Mouse (Mus musculus) hindbrain, postnatal 0 days (tissue): Measurements from ENCODE around the gene Tmem88. TPM values are rescaled to one million over a fixed set of nuclear protein-coding genes. Genes with fewer than 3 reads are reported as not detected.

Experiments used
- ATAC-seq: fragments of 200-750 bp; cut with Nextera tagmentation; 2 replicates; pipeline ENCODE4 v1.8.0; 2017; ENCODE audit warnings: mild to moderate bottlenecking, moderate TSS enrichment, moderate library complexity
- DNase-seq: peaks from one replicate; pipeline ENCODE4 v3.0.0-alpha.2; 2015; ENCODE audit warnings: low spot score
- H3K27ac ChIP-seq: fragments of 300-500 bp; sonication (generic); 2 replicates; pipeline ENCODE4 v1.5.1; 2014; ENCODE audit warnings: mild to moderate bottlenecking
- H3K27me3 ChIP-seq: fragments of 300-500 bp; sonication (generic); 2 replicates; pipeline ENCODE4 v1.6.1; 2014; ENCODE audit warnings: low read length, mixed read lengths; ENCODE audit not compliant: insufficient read depth
- H3K36me3 ChIP-seq: fragments of 300-500 bp; sonication (generic); 2 replicates; pipeline ENCODE4 v1.6.1; 2014; ENCODE audit warnings: low read length, mixed read lengths; ENCODE audit not compliant: insufficient read depth
- H3K4me1 ChIP-seq: fragments of 300-500 bp; sonication (generic); 2 replicates; pipeline ENCODE4 v1.6.1; 2014; ENCODE audit warnings: antibody characterized with exemption, low read length, mixed read lengths; ENCODE audit not compliant: insufficient read depth
- H3K4me2 ChIP-seq: fragments of 300-500 bp; sonication (generic); 2 replicates; pipeline ENCODE4 v1.6.1; 2014; ENCODE audit warnings: low read depth, mild to moderate bottlenecking, low read length, moderate library complexity, mixed read lengths
- H3K4me3 ChIP-seq: fragments of 300-500 bp; sonication (generic); 2 replicates; pipeline ENCODE4 v1.5.1; 2014; ENCODE audit warnings: low read length
- H3K9ac ChIP-seq: fragments of 300-500 bp; sonication (generic); replicated peaks from 2 replicates; pipeline ENCODE4 v1.6.1; 2014; ENCODE audit warnings: mild to moderate bottlenecking, low read length, moderate library complexity, mixed read lengths
- H3K9me3 ChIP-seq: fragments of 300-500 bp; sonication (generic); 2 replicates; pipeline ENCODE4 v1.6.1; 2016; ENCODE audit warnings: low read length, mixed read lengths
- CTCF ChIP-seq: IDR thresholded peaks from 2 replicates; pipeline ENCODE4 v1.5.1; 2016; ENCODE audit warnings: antibody characterized with exemption, control low read depth, low read depth
- WGBS: fragments of 180-500 bp; shearing (Covaris S2); extraction: QIAGEN DNeasy Blood & Tissue Kit; methylation state at CpG from one replicate; pipeline ENCODE4 v1.1.7; 2014; 5-methylcytosine and 5-hydroxymethylcytosine counted together
- polyA plus RNA-seq: library from polyadenylated mRNA; unstranded; fragments of >200 nt; fragmentation: Nextera tagmentation; extraction: Ambion mirVana; gene quantifications from 2 replicates; pipeline ENCODE4 v1.2.1, GENCODE M21; 2015
- total RNA-seq: library from RNA; depleted of rRNA; stranded (reverse); fragments of >200 nt; gene quantifications from 2 replicates; pipeline ENCODE4 v1.2.3, GENCODE M21; 2014

Tmem88 gene
- total and polyA plus RNA-seq, 2 experiments from 2014 or later, result 3.8 to 8.7 TPM

- Histone ChIP-seq H3K36me3 (peaks cover 3% of the 10 kb centered on the region; the same call in 1 of the 2 replicates), H3K9ac (peak overlapping the region; percentile 99), H3K9me3 (no peaks in the 10 kb centered on the region), H3K4me3 (peak overlapping the region; percentile 79), H3K4me1 (peaks cover 29% of the 10 kb centered on the region), H3K27me3 (no peaks in the 10 kb centered on the region), H3K27ac (peak overlapping the region; percentile 98), H3K4me2 (peak overlapping the region; percentile 93)
- peak; percentile 20 for DNase-seq
- ATAC-seq, result peak; percentile 10; the same call in 1 of the 2 replicates
- TF ChIP-seq CTCF, result no peak
- under 1% methylated on average over 22 of the region's 22 CpGs for WGBS
Observed at GRCm38 (mm10) chr11:69367616-69368355, 30.2 kb downstream of the Tmem88 start.

GRCm38 (mm10) chr11:69366855-69367615 is 31.0 kb downstream of the Tmem88 start:
- Histone ChIP-seq H3K4me1 (peaks cover 29% of the 10 kb centered on the region), H3K9me3 (no peaks in the 10 kb centered on the region), H3K9ac (peak overlapping the region; percentile 99), H3K4me3 (peak overlapping the region; percentile 79), H3K36me3 (peaks cover 3% of the 10 kb centered on the region; the same call in 1 of the 2 replicates), H3K4me2 (peak overlapping the region; percentile 93), H3K27me3 (no peaks in the 10 kb centered on the region), H3K27ac (peak overlapping the region; percentile 88)
- TF ChIP-seq CTCF, result no peak
- under 1% methylated on average over 22 of the region's 22 CpGs for WGBS
- DNase-seq (no peak), ATAC-seq (no peak)

- peak; percentile 31 for TF ChIP-seq CTCF
- H3K4me2 ChIP-seq, result peak overlapping the region; percentile 93
- ATAC-seq (peak; percentile 81), DNase-seq (peak; percentile 97)
- peak overlapping the region; percentile 99 for H3K9ac ChIP-seq
- H3K27me3 ChIP-seq, result no peaks in the 10 kb centered on the region
- H3K27ac ChIP-seq, result peak overlapping the region; percentile 88
- WGBS, result 1% methylated on average over 26 of the region's 26 CpGs
- no peaks in the 10 kb centered on the region for H3K9me3 ChIP-seq
- H3K4me1 ChIP-seq, result peaks cover 28% of the 10 kb centered on the region
- H3K36me3 ChIP-seq, result peaks cover 7% of the 10 kb centered on the region; the same call in 1 of the 2 replicates
- H3K4me3 ChIP-seq, result peak overlapping the region; percentile 79
Observed at GRCm38 (mm10) chr11:69366157-69366854, 31.7 kb downstream of the Tmem88 start.

- H3K9ac ChIP-seq, result peak overlapping the region; percentile 35
- H3K4me1 ChIP-seq, result peaks cover 23% of the 10 kb centered on the region
- DNase-seq, result no peak
- H3K36me3 ChIP-seq, result peaks cover 13% of the 10 kb centered on the region; the same call in 1 of the 2 replicates
- H3K4me3 ChIP-seq, result peak overlapping the region; percentile 79
- 22% methylated on average over 6 of the region's 6 CpGs for WGBS
- ATAC-seq, result no peak
- TF ChIP-seq CTCF, result no peak
- H3K27me3 ChIP-seq, result no peaks in the 10 kb centered on the region
- H3K4me2 ChIP-seq, result peak overlapping the region; percentile 93
- no peaks in the 10 kb centered on the region for H3K9me3 ChIP-seq
- peak overlapping the region; percentile 88 for H3K27ac ChIP-seq
Observed at GRCm38 (mm10) chr11:69365722-69366121, 32.3 kb downstream of the Tmem88 start.

- Histone ChIP-seq H3K27ac (peak overlapping the region; percentile 88), H3K9me3 (no peaks in the 10 kb centered on the region), H3K4me1 (peaks cover 21% of the 10 kb centered on the region), H3K4me3 (0 out of 2 replicates have a peak overlapping the region, but pooled peaks have one; percentile 2), H3K36me3 (peaks cover 20% of the 10 kb centered on the region), H3K4me2 (peak overlapping the region; percentile 93), H3K9ac (no peak overlapping the region), H3K27me3 (no peaks in the 10 kb centered on the region)
- WGBS, result 3% methylated on average over 6 of the region's 6 CpGs
- 0 out of 2 replicates have a peak, but pooled peaks have one; percentile 8 for TF ChIP-seq CTCF
- ATAC-seq (peak; percentile 76), DNase-seq (peak; percentile 94)
Observed at GRCm38 (mm10) chr11:69364910-69365309, 33.1 kb downstream of the Tmem88 start.

GRCm38 (mm10) chr11:69364376-69364775 is 33.7 kb downstream of the Tmem88 start:
- 0 out of 2 replicates have a peak overlapping the region, but pooled peaks have one; percentile 28 for H3K9ac ChIP-seq
- peak overlapping the region; percentile 93 for H3K4me2 ChIP-seq
- H3K36me3 ChIP-seq, result peaks cover 26% of the 10 kb centered on the region
- H3K27me3 ChIP-seq, result no peaks in the 10 kb centered on the region
- 0 out of 2 replicates have a peak overlapping the region, but pooled peaks have one; percentile 2 for H3K4me3 ChIP-seq
- H3K27ac ChIP-seq, result peak overlapping the region; percentile 88
- no peak for ATAC-seq
- no peak for TF ChIP-seq CTCF
- WGBS, result 32% methylated on average over 8 of the region's 8 CpGs
- H3K4me1 ChIP-seq, result peaks cover 21% of the 10 kb centered on the region
- no peaks in the 10 kb centered on the region for H3K9me3 ChIP-seq
- DNase-seq, result no peak
